Mouse (Mus musculus) cerebellum, adult (tissue): ENCODE measurements around the gene Otx2.

Experiments used
- ATAC-seq: cut with Nextera tagmentation; 2 replicates; pipeline ENCODE4 v1.9.2; 2017; ENCODE audit warnings: mild to moderate bottlenecking, moderate library complexity, mixed read lengths; ENCODE audit not compliant: insufficient number of reproducible peaks, low FRiP score, low TSS enrichment

Otx2 gene

GRCm38 (mm10) chr14:48669541-48670257 lies 3.9 kb downstream of the Otx2 start:
- no peak for ATAC-seq

GRCm38 (mm10) chr14:48668761-48669303 lies 4.8 kb downstream of the Otx2 start:
- no peak for ATAC-seq

- no peak for ATAC-seq
Observed at GRCm38 (mm10) chr14:48668051-48668481, 5.6 kb downstream of the Otx2 start.

DNA sequence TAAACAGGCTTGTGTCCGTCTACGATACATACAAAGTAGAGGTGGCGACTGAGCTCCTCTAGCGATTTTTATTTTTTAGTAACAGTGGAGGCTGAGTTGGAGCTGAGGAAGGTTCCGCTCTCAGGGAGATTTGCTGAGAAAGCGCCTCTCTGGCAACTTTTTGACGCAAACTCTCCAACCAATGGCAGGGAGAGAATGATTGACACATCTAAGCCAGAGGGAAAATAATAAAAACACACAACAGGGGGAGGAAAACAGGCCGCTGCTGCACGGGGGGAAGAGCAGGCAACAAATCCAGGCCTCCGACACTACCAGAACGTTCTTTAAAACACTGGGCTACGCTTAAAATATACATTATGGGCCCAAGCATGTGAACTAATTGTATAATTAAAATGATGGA lies 6.2 kb downstream of the Otx2 start:
- ATAC-seq: no peak

GRCm38 (mm10) chr14:48666771-48667170 lies 6.8 kb downstream of the Otx2 start:
- no peak for ATAC-seq

- no peak; the same call in 1 of the 2 replicates for ATAC-seq
Observed at GRCm38 (mm10) chr14:48665816-48666661, 7.6 kb downstream of the Otx2 start.

GRCm38 (mm10) chr14:48664841-48665815 lies 8.5 kb downstream of the Otx2 start:
- no peak for ATAC-seq

- ATAC-seq: no peak
Observed at GRCm38 (mm10) chr14:48664001-48664810, 9.4 kb downstream of the Otx2 start.

DNA sequence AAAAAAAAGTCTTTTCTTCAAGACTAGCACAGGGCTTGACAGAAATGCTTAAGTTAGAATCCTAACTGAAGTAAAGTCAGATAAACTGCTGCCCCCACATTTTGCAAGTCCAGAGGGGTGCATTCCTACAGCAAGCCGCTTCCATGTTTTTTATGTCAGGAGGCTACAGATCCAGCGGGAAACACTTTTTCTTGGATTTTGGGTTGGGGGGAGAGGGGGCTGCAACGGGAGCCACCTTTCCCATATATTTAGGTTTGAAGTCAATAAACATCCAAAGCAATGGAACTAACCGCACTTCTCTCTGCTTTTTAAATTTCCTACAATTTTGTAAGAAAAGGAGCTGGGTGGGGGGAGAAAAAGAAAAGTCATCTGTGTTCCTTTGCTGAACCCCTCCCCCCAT lies 10.1 kb downstream of the Otx2 start:
- no peak for ATAC-seq

DNA sequence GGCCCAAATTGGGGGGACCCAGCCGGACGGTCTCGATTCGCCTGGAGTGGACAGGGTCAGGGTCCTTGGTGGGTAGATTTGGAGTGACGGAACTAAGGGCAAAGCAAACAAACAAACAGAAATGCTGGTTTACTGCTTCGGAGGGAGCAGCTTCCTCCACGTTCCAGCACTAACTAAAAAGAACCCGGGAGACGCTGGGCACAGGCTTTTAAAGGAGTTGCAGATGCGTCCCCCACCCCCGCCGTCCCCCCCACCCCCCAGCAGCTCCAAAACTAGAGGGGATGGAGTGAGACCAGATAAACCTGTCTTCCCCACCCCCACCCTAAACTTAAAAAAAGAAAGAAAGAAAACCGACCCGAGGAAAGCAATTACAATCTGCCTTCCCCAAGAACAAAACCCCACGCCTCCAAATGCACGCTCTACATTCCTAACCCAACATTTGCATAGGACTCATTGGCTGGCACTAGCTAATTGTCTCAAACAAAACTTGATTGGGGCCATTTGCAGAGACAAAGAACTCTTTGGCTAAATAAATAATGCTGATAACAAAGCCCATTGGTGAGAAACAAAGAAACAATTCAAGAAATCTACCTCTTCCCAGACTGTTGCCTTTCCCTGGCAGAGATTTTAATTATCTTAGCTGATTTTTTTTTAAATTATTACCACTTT lies 10.9 kb downstream of the Otx2 start:
- no peak for ATAC-seq

GRCm38 (mm10) chr14:48661646-48662567 lies 11.7 kb downstream of the Otx2 start:
- ATAC-seq: no peak

DNA sequence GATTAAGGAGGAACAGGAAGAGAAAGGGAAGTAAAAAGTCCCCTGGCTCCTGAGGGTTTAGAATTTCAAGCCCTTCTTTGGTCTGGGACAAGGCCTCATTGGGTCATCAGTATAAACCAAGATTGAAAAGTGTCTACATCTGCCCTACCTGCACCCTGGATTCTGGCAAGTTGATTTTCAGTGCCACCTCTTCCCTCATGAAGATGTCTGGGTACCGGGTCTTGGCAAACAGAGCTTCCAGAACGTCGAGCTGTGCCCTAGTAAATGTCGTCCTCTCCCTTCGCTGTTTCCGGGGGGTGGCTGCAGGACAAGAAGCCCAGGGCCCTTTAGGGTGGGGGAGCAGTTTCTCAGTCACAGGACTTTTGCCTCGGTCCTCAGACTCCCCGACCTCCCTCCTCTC lies 12.5 kb downstream of the Otx2 start:
- ATAC-seq: no peak

DNA sequence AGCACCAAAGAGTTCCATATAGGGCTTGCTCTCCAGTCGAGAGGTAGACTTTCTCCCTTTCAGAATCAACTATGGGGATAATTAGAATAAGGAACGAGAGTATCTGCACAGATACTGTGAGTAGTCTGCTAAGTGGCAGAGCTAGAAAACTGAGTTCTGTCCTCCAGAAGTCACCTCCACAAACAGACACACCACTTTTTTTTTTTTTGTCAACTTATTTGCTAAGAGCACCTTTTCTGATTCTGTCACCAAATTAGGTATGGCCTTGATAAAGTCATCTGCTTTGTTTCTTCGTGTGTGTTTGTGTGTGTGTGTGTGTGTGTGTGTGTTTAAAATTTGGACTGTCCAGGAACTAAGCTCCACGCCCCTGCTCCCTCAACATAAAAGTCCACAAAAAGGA lies 13.0 kb downstream of the Otx2 start:
- ATAC-seq: no peak

DNA sequence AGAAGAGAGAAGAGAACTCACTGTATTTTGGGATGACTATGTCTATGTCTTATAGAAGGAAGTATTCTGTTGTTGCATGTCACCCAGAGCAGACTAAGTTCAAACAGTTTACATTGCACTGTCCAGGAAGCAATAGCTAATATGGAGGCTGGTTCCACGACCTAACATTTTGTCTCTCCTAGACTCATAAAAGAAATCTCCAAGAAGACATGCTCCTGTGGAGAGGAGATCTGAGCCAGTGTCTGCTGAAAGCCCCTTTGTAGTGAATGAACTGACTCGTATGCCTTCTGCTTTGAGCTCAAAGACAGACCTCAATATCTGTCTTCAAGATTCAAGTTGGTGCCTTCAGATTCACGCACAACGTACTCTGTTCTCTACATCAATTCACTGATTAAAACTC lies 14.0 kb downstream of the Otx2 start:
- no peak for ATAC-seq

DNA sequence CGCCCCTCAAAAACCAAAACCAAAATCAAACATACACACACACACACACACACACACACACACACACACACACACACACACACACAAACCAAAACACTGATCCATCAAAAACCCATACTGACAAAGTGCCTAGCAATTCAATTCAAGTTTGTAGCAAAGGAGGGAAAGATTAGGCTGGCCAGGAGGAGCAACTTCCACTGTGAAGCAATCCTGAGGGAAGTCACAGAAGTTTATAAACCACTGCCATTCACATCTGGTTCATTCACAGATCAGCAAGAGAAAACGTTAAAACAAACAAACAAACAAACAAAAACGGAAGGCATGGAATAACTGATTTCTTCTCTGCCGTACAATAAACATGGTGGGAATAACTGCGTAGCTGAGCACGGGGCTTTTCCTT lies 16.4 kb downstream of the Otx2 start:
- no peak for ATAC-seq

DNA sequence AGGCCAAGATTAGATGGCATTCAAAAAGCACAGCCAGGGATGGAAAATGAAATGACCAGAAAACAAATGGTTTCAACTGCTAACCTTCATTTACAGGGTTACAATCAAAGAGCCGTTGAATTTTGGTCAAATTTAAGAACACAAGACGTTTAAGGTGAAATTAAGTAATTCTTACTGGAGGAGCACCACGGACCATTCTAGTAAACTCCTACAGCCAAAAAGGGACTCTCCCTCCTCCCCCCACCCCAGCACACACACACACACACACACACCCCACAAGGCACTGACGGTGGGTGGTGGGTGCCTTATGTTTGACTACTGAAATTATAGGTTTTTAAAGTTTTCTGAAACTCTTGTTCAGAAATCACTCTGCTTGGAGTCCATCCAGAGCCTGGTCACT lies 16.9 kb downstream of the Otx2 start:
- ATAC-seq: no peak

GRCm38 (mm10) chr14:48655792-48656550 lies 17.6 kb downstream of the Otx2 start:
- no peak for ATAC-seq
